Mouse (Mus musculus): Measurements from ENCODE around the gene Olfr1178.

The Olfr1178 gene

DNA sequence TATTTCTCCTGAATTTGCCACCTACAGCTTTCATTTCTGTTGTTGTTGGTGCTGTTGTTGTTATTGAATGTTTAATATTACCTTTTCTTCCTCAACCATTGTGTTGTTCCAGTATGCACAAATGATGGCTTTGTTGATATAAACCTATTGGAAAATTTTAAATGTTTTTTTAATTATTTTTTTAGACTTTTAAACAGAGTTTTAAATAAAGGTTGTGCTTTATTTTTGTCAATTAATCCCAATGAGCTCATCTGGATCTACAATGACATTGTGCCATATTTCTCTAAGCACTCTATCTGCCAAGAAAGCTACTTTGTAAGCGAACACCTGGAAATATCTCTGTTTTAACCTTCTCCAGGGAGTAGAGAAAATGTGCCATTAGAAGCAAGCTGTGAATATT, at the start of gene Olfr1178:
Olfr1178 (plus strand) TSS at position 301 of the 400 bp plus-strand sequence.
- no peak for DNase-seq (ENCODE audit: inconsistent age in 2 of 2, low spot score in 1 of 2)

GRCm38 (mm10) chr2:88346392-88346791, 40.5 kb upstream of the Olfr1178 start, which contains the start of gene Olfr1177-ps:
TSS of gene Olfr1177-ps (minus strand) at chr2:88346492.
- no peak for DNase-seq (ENCODE audit: inconsistent age in 2 of 2, low spot score in 1 of 2)

DNA sequence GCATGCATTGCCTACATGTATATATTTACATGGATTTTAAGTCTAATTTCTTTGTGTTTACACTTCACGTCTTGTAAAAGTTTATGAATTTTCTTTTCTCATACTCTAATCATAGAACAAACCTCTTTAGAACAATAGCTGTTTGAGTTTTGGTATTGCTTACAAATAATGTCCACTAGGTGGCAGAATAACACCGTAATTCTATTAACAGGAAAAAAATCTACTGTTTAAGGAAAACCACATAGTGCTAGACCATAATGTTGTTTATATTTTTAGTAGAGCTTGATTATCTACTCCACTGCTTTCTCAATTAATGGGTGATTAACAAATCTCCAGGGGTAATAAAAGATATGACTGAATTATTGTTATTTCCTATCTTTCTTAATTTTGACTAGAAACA, 30.6 kb upstream of the Olfr1178 start:
- no peak for DNase-seq (ENCODE audit: inconsistent age in 2 of 2, low spot score in 1 of 2)

DNA sequence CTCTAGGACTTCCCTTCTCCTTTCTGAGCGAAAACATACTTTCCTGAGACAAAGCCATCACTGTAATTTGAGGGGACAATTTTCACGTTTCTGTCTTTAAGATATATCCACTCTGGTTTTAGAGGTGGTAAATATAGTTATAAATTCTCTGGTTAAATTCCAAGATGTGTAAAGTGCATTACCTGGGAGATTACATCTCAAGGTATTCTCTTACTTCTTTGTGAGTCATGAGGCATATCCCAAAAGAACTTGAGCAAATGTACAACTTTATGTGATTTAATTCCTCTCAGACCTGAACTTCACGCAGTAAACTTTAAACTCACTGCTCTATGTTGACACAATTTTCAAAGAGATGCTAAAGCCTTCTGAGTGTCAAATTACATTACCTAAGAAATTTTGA, 19.5 kb downstream of the Olfr1178 start, which contains the start of gene Olfr1179:
Olfr1179 (minus strand) TSS at position 101 of the 400 bp plus-strand sequence.
- no peak for DNase-seq (ENCODE audit: inconsistent age in 2 of 2, low spot score in 1 of 2)

- DNase-seq (ENCODE audit: inconsistent age in 2 of 2, low spot score in 1 of 2) = no peak
Measured at GRCm38 (mm10) chr2:88419051-88419450, 32.2 kb downstream of the Olfr1178 start, which contains the start of gene Olfr1180. TSS of gene Olfr1180 (minus strand) at chr2:88419151.

DNA sequence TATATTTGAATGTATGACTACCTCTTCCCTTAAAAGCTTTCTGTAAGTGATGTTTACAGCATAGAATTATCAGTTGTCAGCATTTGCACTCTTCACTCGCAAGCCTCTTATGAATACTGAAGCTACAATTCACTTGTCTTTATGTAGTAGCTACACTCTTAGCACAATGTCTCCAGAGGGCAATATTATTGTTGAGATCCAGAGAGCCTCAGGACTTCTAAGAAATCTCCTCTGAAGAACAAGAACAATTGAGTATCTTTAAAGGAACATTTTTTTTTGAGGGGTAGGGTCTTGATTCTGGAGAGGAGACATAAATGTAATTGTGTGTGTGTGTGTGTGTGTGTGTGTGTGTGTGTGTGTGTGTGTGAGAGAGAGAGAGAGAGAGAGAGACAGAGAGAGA, 39.2 kb downstream of the Olfr1178 start, which contains the start of gene Olfr1181:
Olfr1181 (minus strand) TSS at position 101 of the 400 bp plus-strand sequence.
- DNase-seq (ENCODE audit: inconsistent age in 2 of 2, low spot score in 1 of 2) = no peak

- DNase-seq (ENCODE audit: inconsistent age in 2 of 2, low spot score in 1 of 2) = no peak
Measured at GRCm38 (mm10) chr2:88449031-88449430, 62.2 kb downstream of the Olfr1178 start, which contains the start of gene Gm13757. TSS of gene Gm13757 (minus strand) at chr2:88449131.
